Mouse (Mus musculus) megakaryocyte progenitor cell, adult 5-6 weeks (primary cell): ENCODE measurements around the gene Ntm. TPM values are rescaled to one million over a fixed set of nuclear protein-coding genes. Genes with fewer than 3 reads are reported as not detected.

Source experiments
- ATAC-seq: replicated peaks from 2 replicates; pipeline ENCODE4 v1.8.0; 2016; ENCODE audit warnings: mild to moderate bottlenecking, moderate TSS enrichment, inconsistent platforms; ENCODE audit not compliant: poor library complexity
- total RNA-seq, 2 experiments: library from RNA; stranded (forward) in 1 of 2; stranded (reverse) in 1 of 2; fragments of 157-497, 149-512 nt in 1 of 2; fragments of 200-1000 nt in 1 of 2; gene quantifications; 2 replicates each; pipeline versions ENCODE4 v1.2.3 to v1.2.4; 2015 to 2017

Ntm gene
- total RNA-seq, 2 experiments from 2014 or later = not detected

GRCm38 (mm10) chr9:29761511-29761910, 201.4 kb downstream of the Ntm start:
- no peak for ATAC-seq

DNA sequence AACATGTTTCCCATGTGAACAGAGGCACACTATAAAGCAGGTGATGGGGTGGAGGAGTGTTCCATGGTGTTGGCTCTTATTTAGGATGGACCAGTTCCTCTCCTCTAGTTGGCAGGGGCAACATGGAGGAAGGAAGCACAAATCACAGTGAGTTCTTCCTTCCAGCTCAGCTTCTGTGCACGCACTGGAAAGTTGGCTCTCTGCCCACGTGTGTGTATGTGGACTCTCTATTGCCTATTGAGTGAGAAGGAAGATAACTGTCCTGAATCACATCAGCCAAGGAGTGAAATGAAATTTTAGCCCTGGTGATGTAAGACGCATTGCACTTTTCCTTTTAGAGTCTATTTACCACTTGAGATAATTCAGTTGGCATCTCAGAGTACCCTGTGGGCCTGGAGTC, 203.0 kb downstream of the Ntm start:
- ATAC-seq = no peak

- ATAC-seq = no peak
These were observed 203.9 kb downstream of the Ntm start for GRCm38 (mm10) chr9:29759060-29759459.

DNA sequence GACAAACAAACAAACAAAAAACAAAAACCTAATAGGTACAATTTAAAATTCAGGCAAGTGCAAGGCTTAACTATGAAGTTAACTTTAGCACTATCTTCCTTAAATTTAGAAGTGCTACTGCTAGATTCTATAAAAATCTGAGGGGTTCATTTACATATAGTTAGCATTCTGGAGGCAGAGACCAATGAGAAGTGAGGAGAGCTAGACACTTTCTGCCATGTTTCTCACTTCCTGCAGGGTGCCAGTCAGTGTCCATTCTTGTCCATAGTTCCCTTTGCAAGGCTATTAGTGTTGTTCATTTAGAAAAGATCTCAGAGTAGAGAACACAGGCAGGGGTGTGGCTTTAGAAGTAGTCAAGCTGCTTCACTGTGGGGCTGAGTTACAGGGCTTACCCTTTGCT, 208.6 kb downstream of the Ntm start:
- no peak for ATAC-seq

DNA sequence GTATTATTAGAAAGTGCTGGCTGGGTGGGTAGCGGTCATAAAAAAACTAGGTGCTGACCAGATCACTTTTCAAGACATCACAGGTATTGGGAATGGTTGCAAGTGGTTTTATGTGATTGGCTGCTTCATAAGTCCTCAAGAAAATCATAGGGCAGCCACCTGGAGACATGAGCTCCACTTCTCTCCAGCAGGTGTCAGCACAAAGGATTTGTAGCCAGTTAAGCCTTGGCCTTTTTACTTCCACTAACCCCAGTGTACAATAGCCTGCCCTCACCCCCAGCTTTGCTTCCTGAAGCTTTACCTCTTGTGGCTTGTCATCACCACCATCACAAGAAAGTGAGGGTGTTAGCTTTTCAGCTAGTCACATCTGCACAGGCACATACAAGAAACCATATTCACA, 211.5 kb downstream of the Ntm start:
- peak; percentile 78 for ATAC-seq

DNA sequence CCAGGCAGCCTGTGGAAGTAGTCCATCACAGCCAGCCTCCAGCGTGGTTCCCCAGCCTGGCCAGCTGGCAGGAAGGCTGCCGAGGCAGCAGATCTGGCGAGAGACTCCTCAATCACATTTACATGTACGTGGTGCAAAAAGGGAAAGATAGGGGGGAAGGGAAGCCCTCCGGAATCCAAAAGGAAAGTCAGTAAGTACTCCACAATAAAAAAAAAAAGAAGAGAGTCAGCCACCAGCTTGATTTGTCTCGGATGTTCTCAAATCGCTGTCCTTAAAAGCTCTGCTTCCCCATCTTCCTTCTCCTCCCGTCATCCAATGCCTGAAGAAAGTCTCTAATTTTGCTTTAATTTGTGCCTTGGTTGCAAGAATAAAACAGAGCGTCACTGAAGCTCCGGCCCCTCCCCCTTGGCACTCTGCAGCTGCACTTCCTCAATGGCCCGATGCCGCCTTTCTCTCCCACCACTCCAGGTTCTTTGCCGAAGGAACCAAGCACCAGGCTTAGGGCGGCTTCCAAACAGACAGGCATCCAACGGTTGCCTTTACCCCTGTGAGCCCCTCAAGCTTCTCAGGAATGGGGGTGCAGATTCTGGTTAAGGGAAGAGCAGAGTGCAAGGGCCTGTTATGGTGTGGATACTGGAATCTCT, 212.4 kb downstream of the Ntm start:
- peak; percentile 95 for ATAC-seq

- ATAC-seq = no peak
These were observed 214.9 kb downstream of the Ntm start for GRCm38 (mm10) chr9:29748070-29748469.

DNA sequence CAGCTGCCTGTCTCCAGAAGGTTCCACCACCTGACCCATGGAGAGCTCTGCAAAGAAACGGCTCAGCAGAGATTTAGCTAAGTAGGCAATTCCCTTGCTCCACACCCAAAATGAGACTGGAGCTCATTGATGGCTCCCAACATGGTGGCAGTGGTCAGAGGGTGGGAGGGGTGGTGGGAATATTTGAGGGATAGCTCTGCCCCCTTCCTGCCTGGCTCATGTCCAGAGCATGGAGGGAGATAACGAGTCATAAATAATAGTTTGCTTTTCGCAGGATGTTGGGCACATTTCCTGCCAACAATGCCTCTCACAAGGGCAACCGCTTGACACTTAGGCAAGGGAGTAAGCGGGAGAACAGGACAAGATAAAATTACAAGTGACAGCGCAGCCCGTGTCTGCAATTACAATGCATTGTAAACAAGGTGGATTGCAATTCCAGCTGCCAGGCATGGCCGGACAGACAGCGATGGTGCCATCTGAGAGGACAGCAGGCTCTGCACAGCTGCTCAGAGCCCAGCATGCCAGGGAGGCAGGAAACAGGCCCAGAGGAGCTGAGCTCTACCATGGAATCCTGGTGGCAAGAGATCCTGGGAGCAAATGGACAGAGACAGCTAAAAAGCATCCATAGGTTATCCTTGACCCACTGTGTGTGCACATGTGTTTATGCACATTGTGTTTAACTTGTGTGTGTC, 224.0 kb downstream of the Ntm start:
- no peak for ATAC-seq

DNA sequence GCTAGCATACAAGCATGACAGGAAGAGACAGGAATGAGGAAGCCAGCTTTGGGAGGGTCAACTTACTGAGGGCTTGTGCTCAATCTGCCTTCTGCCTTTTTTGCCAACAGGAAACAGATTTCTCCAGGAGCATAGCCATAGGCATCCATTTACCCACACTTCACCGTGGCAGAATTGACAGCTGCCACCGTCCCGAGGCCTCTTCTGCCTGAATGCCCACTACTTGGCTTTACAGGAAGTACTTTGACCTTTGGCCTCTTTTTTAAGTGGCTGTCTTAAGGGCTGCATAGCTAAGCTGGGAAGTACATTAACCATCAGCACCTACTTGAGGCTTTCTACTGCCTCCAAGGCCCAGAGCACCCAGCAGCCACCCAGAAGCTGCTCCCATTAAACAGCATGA, 226.9 kb downstream of the Ntm start:
- no peak for ATAC-seq

DNA sequence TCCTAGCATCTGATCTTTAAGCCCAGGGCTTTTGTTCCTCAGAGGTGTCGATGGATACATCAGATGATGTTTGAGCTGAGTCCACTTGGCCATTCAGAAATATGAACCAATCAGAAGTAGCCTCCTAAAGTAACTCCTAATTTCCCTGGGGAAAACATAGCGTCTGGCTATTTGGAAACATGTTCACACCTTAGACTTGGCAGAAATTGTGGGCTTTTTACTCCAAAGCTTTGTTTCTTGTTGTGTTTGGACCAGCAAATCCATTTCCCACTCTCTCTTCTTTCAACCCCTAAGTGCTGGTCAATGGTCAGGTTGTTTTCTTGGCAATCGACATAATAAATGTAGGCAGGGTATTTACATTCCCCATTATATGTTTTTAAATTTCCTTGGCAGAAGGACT, 230.0 kb downstream of the Ntm start:
- no peak for ATAC-seq

GRCm38 (mm10) chr9:29731672-29732071, 231.3 kb downstream of the Ntm start:
- ATAC-seq = no peak

DNA sequence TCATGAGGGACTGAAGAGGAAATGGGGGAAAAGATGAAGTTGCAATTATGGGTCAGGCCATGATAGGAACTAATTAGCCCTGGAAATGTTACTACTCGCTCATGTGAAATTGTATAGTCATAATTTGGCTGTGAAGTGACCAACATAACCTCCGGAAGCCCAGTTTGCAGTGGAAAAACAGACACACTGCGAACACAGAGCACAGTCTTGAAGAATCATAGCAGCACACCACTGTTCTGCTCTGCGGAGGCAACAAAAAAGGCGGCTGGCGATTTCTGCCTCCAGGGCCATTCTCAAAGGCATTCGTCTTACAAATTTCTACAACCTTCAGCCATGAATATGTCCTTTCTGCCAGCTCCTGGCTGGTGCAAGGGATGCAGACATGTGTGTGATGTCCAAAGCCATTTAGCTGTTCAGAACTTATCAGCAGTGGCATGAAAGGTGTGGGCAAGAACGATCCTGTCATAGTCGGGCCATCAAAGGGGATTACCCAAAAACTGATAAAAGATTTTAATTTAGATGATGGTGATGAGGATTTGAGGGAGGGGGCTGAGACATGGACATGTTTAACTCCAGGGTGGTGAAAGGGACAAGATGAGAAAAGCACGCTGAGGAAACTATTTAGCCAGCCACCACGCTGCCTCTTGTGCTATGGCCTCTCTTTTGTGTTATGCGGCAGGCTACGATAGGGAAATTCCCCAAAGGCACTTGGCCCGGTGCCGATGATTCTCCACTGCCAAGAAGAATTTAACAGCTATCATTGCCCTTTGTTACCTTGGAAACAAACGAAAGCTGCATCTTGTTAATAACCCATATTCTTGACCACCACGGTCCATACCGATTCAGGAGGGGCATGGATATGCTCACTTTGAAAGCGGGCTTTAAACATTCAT, 235.2 kb downstream of the Ntm start:
- no peak for ATAC-seq

- no peak for ATAC-seq
These were observed 241.5 kb downstream of the Ntm start for GRCm38 (mm10) chr9:29721461-29721860.

- ATAC-seq = no peak
These were observed 246.1 kb downstream of the Ntm start for GRCm38 (mm10) chr9:29716795-29717194.

DNA sequence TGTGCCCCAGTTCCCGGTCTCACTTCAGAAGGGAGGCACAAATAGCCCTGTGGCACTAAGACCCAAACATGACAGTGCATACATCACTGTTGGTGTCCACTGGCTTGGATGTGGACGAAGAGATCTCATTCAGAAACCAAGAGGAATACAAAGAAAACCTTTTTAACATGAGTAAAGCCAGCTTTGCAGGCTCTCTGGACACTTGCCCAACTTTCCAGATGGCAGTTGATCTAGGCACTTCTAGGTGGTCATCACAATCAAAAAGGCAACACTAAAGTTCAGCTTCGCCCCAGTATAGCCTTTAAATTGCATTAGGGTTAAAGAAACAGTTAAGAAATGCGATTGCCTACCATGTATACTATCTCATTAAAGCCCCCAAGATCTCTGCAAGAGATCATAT, 264.7 kb downstream of the Ntm start:
- ATAC-seq = no peak

- ATAC-seq = no peak
These were observed 268.8 kb downstream of the Ntm start for GRCm38 (mm10) chr9:29694151-29694550.

GRCm38 (mm10) chr9:29691186-29691855, 271.6 kb downstream of the Ntm start:
- no peak for ATAC-seq

DNA sequence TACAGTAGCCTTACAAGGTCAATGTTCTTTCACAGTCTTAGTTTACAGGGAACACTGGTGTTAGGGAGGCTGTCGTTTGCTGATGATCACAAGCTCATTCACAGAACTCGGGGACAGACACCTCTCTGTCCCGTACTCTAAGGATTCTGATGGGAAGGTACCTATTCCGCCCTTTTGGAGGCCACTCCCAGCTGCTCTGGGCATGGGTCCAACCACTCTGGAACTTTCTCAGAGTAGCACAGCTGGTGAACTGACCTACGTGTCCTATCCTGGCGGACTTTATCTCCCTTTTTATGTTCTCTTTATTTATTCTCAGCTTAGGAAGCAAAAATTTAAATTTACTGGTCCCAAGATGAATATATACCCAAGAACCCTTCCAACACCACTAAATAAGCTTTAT, 280.7 kb downstream of the Ntm start:
- ATAC-seq = no peak

GRCm38 (mm10) chr9:29680677-29681076, 282.3 kb downstream of the Ntm start:
- no peak for ATAC-seq

DNA sequence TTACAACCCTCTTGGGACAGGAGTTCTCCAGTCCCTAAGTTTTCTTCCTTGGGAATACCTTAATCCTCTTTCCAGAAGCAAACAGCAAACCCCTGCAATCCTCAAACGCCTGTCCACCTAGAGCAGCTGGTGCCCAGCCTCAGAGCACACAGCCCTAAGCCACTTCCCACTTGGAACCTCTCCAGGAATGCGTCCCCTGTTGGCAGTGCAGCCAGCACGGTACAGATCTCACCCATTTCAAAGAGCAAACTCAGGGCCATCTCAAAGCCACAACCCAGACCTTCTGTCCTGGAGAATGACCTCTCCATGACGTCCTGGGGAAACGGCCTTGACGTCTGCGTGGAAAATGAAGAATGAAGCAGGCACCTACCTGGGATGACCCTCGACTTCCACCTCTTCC, 289.0 kb downstream of the Ntm start:
- ATAC-seq = no peak

DNA sequence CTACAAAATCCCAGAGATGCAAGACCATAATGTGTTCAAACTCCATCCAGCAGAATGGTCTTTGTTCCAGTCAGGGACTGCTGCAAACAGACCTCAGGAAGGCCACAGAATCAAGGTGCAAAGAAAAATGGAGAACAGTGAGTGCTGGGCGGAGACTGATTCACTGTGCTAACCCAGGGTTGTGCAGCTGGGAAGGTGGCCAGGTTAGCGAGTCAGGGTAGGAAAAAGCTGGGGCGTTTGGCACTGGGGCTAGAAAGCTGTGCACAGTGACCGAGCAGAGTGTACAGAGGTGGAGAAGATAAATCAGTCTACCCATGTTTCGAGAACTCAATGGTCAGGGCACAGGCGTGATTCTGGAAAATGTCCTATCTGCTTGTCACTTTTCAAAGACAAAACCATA, 291.1 kb downstream of the Ntm start:
- no peak for ATAC-seq
